Mouse (Mus musculus): ENCODE measurements around the gene Hcst. TPM values are rescaled to one million over a fixed set of nuclear protein-coding genes. Genes with fewer than 3 reads are reported as not detected.
A peak's percentile ranks its signal among the peaks of the same experiment; 100 is the strongest.

Hcst gene
- total and polyA plus RNA-seq, 2 experiments from 2014 or later: 0.54 TPM; not detected in 1

- no peaks in the 10 kb centered on the region for H3K36me3 ChIP-seq (ENCODE audit: insufficient read depth, low read length)
- H3K4me2 ChIP-seq (ENCODE audit: low read depth, low read length, poor library complexity, severe bottlenecking): no peak overlapping the region
- H3K27me3 ChIP-seq (ENCODE audit: insufficient read depth, low read length): no peaks in the 10 kb centered on the region
- H3K9me3 ChIP-seq (ENCODE audit: low read length): no peaks in the 10 kb centered on the region
- DNase-seq (ENCODE audit: low spot score) (no peak), ATAC-seq (ENCODE audit: low FRiP score) (no peak)
- WGBS: 86% methylated on average over 4 of the region's 4 CpGs
- no peaks in the 10 kb centered on the region for H3K4me1 ChIP-seq (ENCODE audit: insufficient read depth, low read length)
- no peak overlapping the region for H3K4me3 ChIP-seq (ENCODE audit: low read depth, low read length)
- no peak overlapping the region for H3K9ac ChIP-seq (replicated peaks; ENCODE audit: low read length, poor library complexity, severe bottlenecking)
- no peak for TF ChIP-seq CTCF (IDR thresholded peaks at IDR 0.05)
- no peak overlapping the region for H3K27ac ChIP-seq (ENCODE audit: low read depth, low read length)
These were observed 26.0 kb downstream of the Hcst start for GRCm38 (mm10) chr7:30393631-30394030.

GRCm38 (mm10) chr7:30392746-30393520, 26.7 kb downstream of the Hcst start:
- 75% methylated on average over 4 of the region's 4 CpGs for WGBS
- no peak for TF ChIP-seq CTCF (IDR thresholded peaks at IDR 0.05)

GRCm38 (mm10) chr7:30384106-30384505, 35.5 kb downstream of the Hcst start:
- Histone ChIP-seq H3K36me3 (ENCODE audit: insufficient read depth, low read length) (no peaks in the 10 kb centered on the region), H3K9me3 (ENCODE audit: low read length) (no peaks in the 10 kb centered on the region), H3K4me1 (ENCODE audit: insufficient read depth, low read length) (no peaks in the 10 kb centered on the region), H3K4me3 (ENCODE audit: low read depth, low read length) (no peak overlapping the region), H3K9ac (replicated peaks; ENCODE audit: low read length, poor library complexity, severe bottlenecking) (no peak overlapping the region), H3K27me3 (ENCODE audit: insufficient read depth, low read length) (0 out of 2 replicates have a peak, but pooled peaks cover 4% of the 10 kb centered on the region), H3K27ac (ENCODE audit: low read depth, low read length) (no peak overlapping the region), H3K4me2 (ENCODE audit: low read depth, low read length, poor library complexity, severe bottlenecking) (no peak overlapping the region)
- DNase-seq (ENCODE audit: low spot score) (no peak), ATAC-seq (ENCODE audit: low FRiP score) (no peak)
- 87% methylated on average over 9 of the region's 9 CpGs for WGBS
- TF ChIP-seq CTCF (IDR thresholded peaks at IDR 0.05): no peak

More at GRCm38 (mm10) chr7:30392746-30393520, 26.7 kb downstream of the Hcst start:
- H3K4me1 ChIP-seq (ENCODE audit: insufficient read depth, low read length): no peaks in the 10 kb centered on the region
- H3K9me3 ChIP-seq (ENCODE audit: low read length): no peaks in the 10 kb centered on the region
- H3K4me3 ChIP-seq (ENCODE audit: low read depth, low read length): no peak overlapping the region
- H3K9ac ChIP-seq (replicated peaks; ENCODE audit: low read length, poor library complexity, severe bottlenecking): no peak overlapping the region
- H3K27me3 ChIP-seq (ENCODE audit: insufficient read depth, low read length): no peaks in the 10 kb centered on the region
- no peak for DNase-seq (ENCODE audit: low spot score)
- no peaks in the 10 kb centered on the region for H3K36me3 ChIP-seq (ENCODE audit: insufficient read depth, low read length)
- H3K4me2 ChIP-seq (ENCODE audit: low read depth, low read length, poor library complexity, severe bottlenecking): no peak overlapping the region
- ATAC-seq (ENCODE audit: low FRiP score): no peak
- H3K27ac ChIP-seq (ENCODE audit: low read depth, low read length): no peak overlapping the region

GRCm38 (mm10) chr7:30380061-30380460, 39.6 kb downstream of the Hcst start:
- Histone ChIP-seq H3K4me1 (ENCODE audit: insufficient read depth, low read length) (no peaks in the 10 kb centered on the region), H3K36me3 (ENCODE audit: insufficient read depth, low read length) (no peaks in the 10 kb centered on the region), H3K4me3 (ENCODE audit: low read depth, low read length) (no peak overlapping the region), H3K9me3 (ENCODE audit: low read length) (no peaks in the 10 kb centered on the region), H3K4me2 (ENCODE audit: low read depth, low read length, poor library complexity, severe bottlenecking) (no peak overlapping the region), H3K27ac (ENCODE audit: low read depth, low read length) (no peak overlapping the region), H3K9ac (replicated peaks; ENCODE audit: low read length, poor library complexity, severe bottlenecking) (no peak overlapping the region), H3K27me3 (ENCODE audit: insufficient read depth, low read length) (0 out of 2 replicates have a peak, but pooled peaks cover 4% of the 10 kb centered on the region)
- TF ChIP-seq CTCF (IDR thresholded peaks at IDR 0.05): no peak
- no peak for ATAC-seq (ENCODE audit: low FRiP score)
- DNase-seq (ENCODE audit: low spot score): no peak
- 65% methylated on average over 5 of the region's 5 CpGs for WGBS

GRCm38 (mm10) chr7:30373501-30373962, 46.1 kb downstream of the Hcst start:
- under 1% methylated on average over 21 of the region's 21 CpGs for WGBS
- Histone ChIP-seq H3K4me3 (ENCODE audit: low read depth, low read length) (peak overlapping the region; percentile 40), H3K4me2 (ENCODE audit: low read depth, low read length, poor library complexity, severe bottlenecking) (peak overlapping the region; percentile 62), H3K27ac (ENCODE audit: low read depth, low read length) (peak overlapping the region; percentile 72), H3K27me3 (ENCODE audit: insufficient read depth, low read length) (no peaks in the 10 kb centered on the region), H3K36me3 (ENCODE audit: insufficient read depth, low read length) (no peaks in the 10 kb centered on the region), H3K4me1 (ENCODE audit: insufficient read depth, low read length) (peaks cover 4% of the 10 kb centered on the region; the same call in 1 of the 2 replicates), H3K9ac (replicated peaks; ENCODE audit: low read length, poor library complexity, severe bottlenecking) (peak overlapping the region; percentile 68), H3K9me3 (ENCODE audit: low read length) (no peaks in the 10 kb centered on the region)
- DNase-seq (ENCODE audit: low spot score) (peak; percentile 99), ATAC-seq (ENCODE audit: low FRiP score) (peak; percentile 97)
- TF ChIP-seq CTCF (IDR thresholded peaks at IDR 0.05): peak; percentile 99

Other genes with a start within 250 kb of the Hcst start
Only the 30 nearest of the 34 such genes appear.
- gene Polr2i, start 187.9 kb downstream of the Hcst start, total RNA-seq (2014; rRNA removed): 93.3 and 126 TPM in 2 replicates
- 190 and 196 TPM in 2 replicates for gene Polr2i, start 187.9 kb downstream of the Hcst start, polyA plus RNA-seq (2015; fragmentation: Nextera tagmentation; extraction: Ambion mirVana)
- gene Tbcb, start 187.6 kb downstream of the Hcst start, total RNA-seq (2014; rRNA removed): 127 and 149 TPM in 2 replicates
- 483 and 527 TPM in 2 replicates for gene Tbcb, start 187.6 kb downstream of the Hcst start, polyA plus RNA-seq (2015; fragmentation: Nextera tagmentation; extraction: Ambion mirVana)
- not detected in 2 replicates for gene Ovol3, start 184.1 kb downstream of the Hcst start, total RNA-seq (2014; rRNA removed)
- gene Ovol3, start 184.1 kb downstream of the Hcst start, polyA plus RNA-seq (2015; fragmentation: Nextera tagmentation; extraction: Ambion mirVana): not detected in 2 replicates
- gene Thap8, start 139.8 kb downstream of the Hcst start, total RNA-seq (2014; rRNA removed): 0.71 TPM in 1 of 2 replicates, not detected in the other
- gene Thap8, start 139.8 kb downstream of the Hcst start, polyA plus RNA-seq (2015; fragmentation: Nextera tagmentation; extraction: Ambion mirVana): 0.38 and 0.57 TPM in 2 replicates
- gene Wdr62, start 139.4 kb downstream of the Hcst start, total RNA-seq (2014; rRNA removed): 1.7 and 24.3 TPM in 2 replicates
- gene Wdr62, start 139.4 kb downstream of the Hcst start, polyA plus RNA-seq (2015; fragmentation: Nextera tagmentation; extraction: Ambion mirVana): 3.3 and 4.1 TPM in 2 replicates
- 140 and 197 TPM in 2 replicates for gene Clip3, start 128.1 kb downstream of the Hcst start, total RNA-seq (2014; rRNA removed)
- gene Clip3, start 128.1 kb downstream of the Hcst start, polyA plus RNA-seq (2015; fragmentation: Nextera tagmentation; extraction: Ambion mirVana): 144 and 155 TPM in 2 replicates
- gene Alkbh6, start 111.1 kb downstream of the Hcst start, total RNA-seq (2014; rRNA removed): 76.1 and 121 TPM in 2 replicates
- 129 and 140 TPM in 2 replicates for gene Alkbh6, start 111.1 kb downstream of the Hcst start, polyA plus RNA-seq (2015; fragmentation: Nextera tagmentation; extraction: Ambion mirVana)
- 7.3 and 14.1 TPM in 2 replicates for gene Syne4, start 105.0 kb downstream of the Hcst start, total RNA-seq (2014; rRNA removed)
- gene Syne4, start 105.0 kb downstream of the Hcst start, polyA plus RNA-seq (2015; fragmentation: Nextera tagmentation; extraction: Ambion mirVana): 11.7 and 13.6 TPM in 2 replicates
- gene E130208F15Rik, start 98.1 kb downstream of the Hcst start, total RNA-seq (2014; rRNA removed): 0.05 and 0.19 TPM in 2 replicates
- gene E130208F15Rik, start 98.1 kb downstream of the Hcst start, polyA plus RNA-seq (2015; fragmentation: Nextera tagmentation; extraction: Ambion mirVana): not detected in 2 replicates
- gene Sdhaf1, start 96.0 kb downstream of the Hcst start, total RNA-seq (2014; rRNA removed): 11.5 and 14.7 TPM in 2 replicates
- gene Sdhaf1, start 96.0 kb downstream of the Hcst start, polyA plus RNA-seq (2015; fragmentation: Nextera tagmentation; extraction: Ambion mirVana): 16.5 and 16.8 TPM in 2 replicates
- gene Lrfn3, start 57.1 kb downstream of the Hcst start, total RNA-seq (2014; rRNA removed): 44.8 and 47.5 TPM in 2 replicates
- 22.1 and 24.8 TPM in 2 replicates for gene Lrfn3, start 57.1 kb downstream of the Hcst start, polyA plus RNA-seq (2015; fragmentation: Nextera tagmentation; extraction: Ambion mirVana)
- gene Tyrobp, start 6.1 kb downstream of the Hcst start, total RNA-seq (2014; rRNA removed): 20.6 and 23.5 TPM in 2 replicates
- 43.7 and 46.5 TPM in 2 replicates for gene Tyrobp, start 6.1 kb downstream of the Hcst start, polyA plus RNA-seq (2015; fragmentation: Nextera tagmentation; extraction: Ambion mirVana)
- 2.1 and 2.2 TPM in 2 replicates for gene Nfkbid, start 1.9 kb upstream of the Hcst start, total RNA-seq (2014; rRNA removed)
- 2.2 and 2.8 TPM in 2 replicates for gene Nfkbid, start 1.9 kb upstream of the Hcst start, polyA plus RNA-seq (2015; fragmentation: Nextera tagmentation; extraction: Ambion mirVana)
- gene Aplp1, start 25.7 kb upstream of the Hcst start, total RNA-seq (2014; rRNA removed): 923 and 924 TPM in 2 replicates
- 811 and 814 TPM in 2 replicates for gene Aplp1, start 25.7 kb upstream of the Hcst start, polyA plus RNA-seq (2015; fragmentation: Nextera tagmentation; extraction: Ambion mirVana)
- 0.99 and 4.9 TPM in 2 replicates for gene Kirrel2, start 37.8 kb upstream of the Hcst start, total RNA-seq (2014; rRNA removed)
- 0.32 and 0.43 TPM in 2 replicates for gene Kirrel2, start 37.8 kb upstream of the Hcst start, polyA plus RNA-seq (2015; fragmentation: Nextera tagmentation; extraction: Ambion mirVana)
- 0.33 TPM in 1 of 2 replicates, not detected in the other for gene Nphs1, start 38.5 kb upstream of the Hcst start, total RNA-seq (2014; rRNA removed)
- gene Nphs1, start 38.5 kb upstream of the Hcst start, polyA plus RNA-seq (2015; fragmentation: Nextera tagmentation; extraction: Ambion mirVana): 0.11 TPM in 1 of 2 replicates, not detected in the other
- not detected in 2 replicates for gene Prodh2, start 73.8 kb upstream of the Hcst start, total RNA-seq (2014; rRNA removed)
- gene Prodh2, start 73.8 kb upstream of the Hcst start, polyA plus RNA-seq (2015; fragmentation: Nextera tagmentation; extraction: Ambion mirVana): not detected in 2 replicates
- 67.0 and 68.2 TPM in 2 replicates for gene Arhgap33, start 115.2 kb upstream of the Hcst start, total RNA-seq (2014; rRNA removed)
- gene Arhgap33, start 115.2 kb upstream of the Hcst start, polyA plus RNA-seq (2015; fragmentation: Nextera tagmentation; extraction: Ambion mirVana): 113 TPM in 2 replicates
- gene Hspb6, start 132.3 kb upstream of the Hcst start, total RNA-seq (2014; rRNA removed): 5.9 and 6.2 TPM in 2 replicates
- gene Hspb6, start 132.3 kb upstream of the Hcst start, polyA plus RNA-seq (2015; fragmentation: Nextera tagmentation; extraction: Ambion mirVana): 13.4 and 13.5 TPM in 2 replicates
- gene Proser3, start 132.4 kb upstream of the Hcst start, total RNA-seq (2014; rRNA removed): 15.2 and 23.3 TPM in 2 replicates
- 3.3 and 3.4 TPM in 2 replicates for gene Proser3, start 132.4 kb upstream of the Hcst start, polyA plus RNA-seq (2015; fragmentation: Nextera tagmentation; extraction: Ambion mirVana)
- 15.7 and 32.0 TPM in 2 replicates for gene Lin37, start 140.0 kb upstream of the Hcst start, total RNA-seq (2014; rRNA removed)
- 53.5 and 54.1 TPM in 2 replicates for gene Lin37, start 140.0 kb upstream of the Hcst start, polyA plus RNA-seq (2015; fragmentation: Nextera tagmentation; extraction: Ambion mirVana)
- 54.7 and 64.2 TPM in 2 replicates for gene U2af1l4, start 143.4 kb upstream of the Hcst start, total RNA-seq (2014; rRNA removed)
- 96.4 and 97.0 TPM in 2 replicates for gene U2af1l4, start 143.4 kb upstream of the Hcst start, polyA plus RNA-seq (2015; fragmentation: Nextera tagmentation; extraction: Ambion mirVana)
- 6.0 and 8.4 TPM in 2 replicates for gene Gm49396, start 143.5 kb upstream of the Hcst start, total RNA-seq (2014; rRNA removed)
- gene Gm49396, start 143.5 kb upstream of the Hcst start, polyA plus RNA-seq (2015; fragmentation: Nextera tagmentation; extraction: Ambion mirVana): 4.9 and 7.2 TPM in 2 replicates
- gene Psenen, start 143.8 kb upstream of the Hcst start, total RNA-seq (2014; rRNA removed): 63.8 and 133 TPM in 2 replicates
- gene Psenen, start 143.8 kb upstream of the Hcst start, polyA plus RNA-seq (2015; fragmentation: Nextera tagmentation; extraction: Ambion mirVana): 135 and 144 TPM in 2 replicates
- gene Igflr1, start 145.6 kb upstream of the Hcst start, total RNA-seq (2014; rRNA removed): 0.99 and 1.9 TPM in 2 replicates
- 3.1 and 5.6 TPM in 2 replicates for gene Igflr1, start 145.6 kb upstream of the Hcst start, polyA plus RNA-seq (2015; fragmentation: Nextera tagmentation; extraction: Ambion mirVana)
- gene Kmt2b, start 168.9 kb upstream of the Hcst start, total RNA-seq (2014; rRNA removed): 38.8 and 39.5 TPM in 2 replicates
- 5.3 and 8.3 TPM in 2 replicates for gene Kmt2b, start 168.9 kb upstream of the Hcst start, polyA plus RNA-seq (2015; fragmentation: Nextera tagmentation; extraction: Ambion mirVana)
- not detected in 2 replicates for gene Zbtb32, start 179.1 kb upstream of the Hcst start, total RNA-seq (2014; rRNA removed)
- gene Zbtb32, start 179.1 kb upstream of the Hcst start, polyA plus RNA-seq (2015; fragmentation: Nextera tagmentation; extraction: Ambion mirVana): 0.22 and 0.39 TPM in 2 replicates
- gene Upk1a, start 193.0 kb upstream of the Hcst start, total RNA-seq (2014; rRNA removed): 0.76 and 1.5 TPM in 2 replicates
- gene Upk1a, start 193.0 kb upstream of the Hcst start, polyA plus RNA-seq (2015; fragmentation: Nextera tagmentation; extraction: Ambion mirVana): 0.65 and 0.84 TPM in 2 replicates
- gene Cox6b1, start 206.3 kb upstream of the Hcst start, total RNA-seq (2014; rRNA removed): 310 and 337 TPM in 2 replicates
- 1,351 and 1,409 TPM in 2 replicates for gene Cox6b1, start 206.3 kb upstream of the Hcst start, polyA plus RNA-seq (2015; fragmentation: Nextera tagmentation; extraction: Ambion mirVana)
- 1.2 TPM in 1 of 2 replicates, not detected in the other for gene Etv2, start 216.0 kb upstream of the Hcst start, total RNA-seq (2014; rRNA removed)
- 0.15 TPM in 1 of 2 replicates, not detected in the other for gene Etv2, start 216.0 kb upstream of the Hcst start, polyA plus RNA-seq (2015; fragmentation: Nextera tagmentation; extraction: Ambion mirVana)